Mouse (Mus musculus) telencephalon, adult 2 months (tissue): ENCODE measurements at regions not wholly inside any gene's neighbourhood (a gene's known extent, or its start where the extent isn't known, plus 50 kb on each side); places are given as distances from the start of the nearest gene placed in this dataset.

ENCODE experiments used
- DNase-seq: peaks from one replicate; pipeline ENCODE4 v3.0.0-alpha.2; 2011; ENCODE audit warnings: low read depth, low spot score

DNA sequence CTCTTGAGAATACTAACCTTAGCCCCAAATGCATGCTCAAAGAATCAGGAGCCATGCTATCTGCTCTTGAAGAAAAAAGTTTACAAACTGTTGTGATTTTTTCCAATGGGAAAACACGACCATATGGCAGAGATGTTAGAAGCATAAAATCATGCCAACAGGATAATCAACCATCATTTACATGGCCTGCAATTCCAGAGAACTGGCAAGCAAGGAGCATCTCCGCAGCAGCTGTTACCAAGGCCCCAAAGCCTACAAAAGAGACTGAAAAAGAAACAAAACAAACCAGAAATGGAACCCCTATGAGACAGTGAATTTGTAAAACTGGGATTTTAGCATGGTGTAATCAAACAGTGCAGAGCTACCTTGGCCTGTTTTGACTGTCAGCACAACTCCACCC, 1164.2 kb upstream of the Gm10800 start:
- DNase-seq = peak; percentile 47

DNA sequence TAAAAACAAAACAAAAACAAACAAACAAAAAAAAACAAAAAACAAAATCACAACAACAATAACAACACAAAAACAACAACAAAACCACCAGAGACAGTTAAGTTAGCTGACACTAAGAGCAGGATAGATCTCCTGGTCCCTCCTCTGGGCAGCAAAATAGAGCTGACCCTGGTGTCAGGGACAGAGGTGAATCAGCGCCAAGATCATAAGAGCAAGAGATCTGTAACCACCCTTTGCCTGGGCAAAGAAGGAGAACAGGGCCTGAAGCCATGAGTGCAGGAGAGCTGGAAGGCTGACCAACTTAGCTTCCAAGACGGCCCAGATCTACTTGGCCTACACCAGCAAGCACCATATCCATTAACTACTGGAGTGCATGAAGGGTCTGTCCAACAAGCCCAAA, 1154.6 kb upstream of the Gm10800 start:
- no peak for DNase-seq
